Mouse (Mus musculus) myocyte (in vitro differentiated cells): Measurements from ENCODE around the gene Dnajc15.

ENCODE experiments used
- POLR2A ChIP-seq: IDR thresholded peaks from one replicate; pipeline ENCODE4 v1.6.1; 2011; ENCODE audit warnings: low read depth, mild to moderate bottlenecking, control low read depth, moderate library complexity; ENCODE audit not compliant: insufficient read length
- REST ChIP-seq: IDR thresholded peaks from one replicate; pipeline ENCODE4 v1.6.1; 2011; ENCODE audit warnings: mild to moderate bottlenecking, control low read depth, moderate library complexity; ENCODE audit not compliant: insufficient read depth, insufficient read length
- USF1 ChIP-seq: IDR thresholded peaks from one replicate; pipeline ENCODE4 v1.6.1; 2011; ENCODE audit warnings: low read depth, mild to moderate bottlenecking, control low read depth, moderate library complexity

GRCm38 (mm10) chr14:77836794-77837193 is 38.1 kb downstream of the Dnajc15 start:
- no peak for TF ChIP-seq USF1
- TF ChIP-seq POLR2A, result no peak
- no peak for TF ChIP-seq REST
